Mouse (Mus musculus) 3134 (cell line): ENCODE measurements around the gene Naa50.

ENCODE experiments used
- DNase-seq: peaks from one replicate; pipeline ENCODE4 v3.0.0-alpha.2; 2011; ENCODE audit warnings: low spot score; ENCODE audit not compliant: insufficient read length; ENCODE audit errors: extremely low read depth

The Naa50 gene

GRCm38 (mm10) chr16:44190968-44191367 lies 51.3 kb downstream of the Naa50 start:
- no peak for DNase-seq

DNA sequence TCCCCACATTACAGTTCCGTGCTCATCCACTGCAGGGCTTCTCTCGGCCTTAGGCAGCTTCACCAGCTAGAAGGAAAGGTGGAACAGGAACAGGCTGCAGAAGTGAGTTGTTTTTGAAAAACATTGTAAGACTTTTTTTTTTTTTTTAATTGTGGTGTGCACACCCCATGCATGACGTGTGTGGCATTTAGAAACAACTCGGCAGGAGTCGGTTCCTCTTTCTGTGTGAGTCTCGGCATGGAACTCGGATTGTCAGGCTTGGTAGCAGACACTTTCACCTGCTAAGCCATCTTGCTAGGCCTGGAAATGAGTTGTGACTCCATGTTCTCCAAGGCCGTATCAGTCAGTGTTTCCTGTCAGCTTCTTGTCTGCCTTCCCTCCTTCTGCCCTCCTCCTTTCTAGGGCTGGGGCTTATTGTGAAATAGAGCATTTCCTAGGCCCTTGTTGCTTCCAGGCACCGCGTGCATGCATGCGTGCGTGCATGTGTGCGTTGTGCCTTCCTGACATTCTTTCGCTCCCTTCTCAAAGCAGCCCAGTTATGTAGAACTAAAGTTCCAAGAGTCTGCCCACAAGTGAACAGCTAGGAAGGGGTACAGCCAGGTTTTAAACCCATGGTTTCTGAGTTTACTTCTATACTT lies 59.6 kb downstream of the Naa50 start:
- DNase-seq = no peak

GRCm38 (mm10) chr16:44200146-44200545 lies 60.5 kb downstream of the Naa50 start:
- no peak for DNase-seq

- no peak for DNase-seq
Measured at GRCm38 (mm10) chr16:44204331-44204730, 64.7 kb downstream of the Naa50 start.

- no peak for DNase-seq
Measured at GRCm38 (mm10) chr16:44205973-44206372, 66.3 kb downstream of the Naa50 start.

GRCm38 (mm10) chr16:44210156-44211053 lies 70.8 kb downstream of the Naa50 start:
- DNase-seq = no peak

DNA sequence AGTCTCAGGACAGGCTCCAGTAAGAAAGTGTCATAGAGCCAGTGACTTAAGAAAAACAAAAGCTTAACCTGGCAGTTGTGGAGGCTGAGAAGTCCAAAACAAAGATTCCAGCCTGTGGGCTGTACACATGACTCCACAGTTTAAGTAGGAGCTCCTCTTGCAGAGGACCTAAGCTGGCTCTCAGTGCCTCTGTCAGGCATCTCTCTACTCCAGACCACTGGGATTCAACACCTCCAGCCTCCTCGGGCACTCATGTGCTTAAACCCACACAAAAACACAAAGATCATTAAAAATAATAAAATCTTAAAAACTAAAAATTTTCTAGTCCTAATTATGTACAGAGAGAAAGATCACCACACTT lies 71.4 kb downstream of the Naa50 start:
- no peak for DNase-seq

- DNase-seq = no peak
Measured at GRCm38 (mm10) chr16:44212703-44213102, 73.1 kb downstream of the Naa50 start.
